Mouse (Mus musculus) olfactory bulb, adult 2 months (tissue): Measurements from ENCODE around the gene Efcab1. TPM values are rescaled to one million over a fixed set of nuclear protein-coding genes. Genes with fewer than 3 reads are reported as not detected.
"Not testable (repeated sequence)": the region's sequence is repeated elsewhere in the genome, so short reads cannot be mapped to it uniquely, and the experiment has no call there.

Experiments used
- H3K27ac ChIP-seq: fragments of 200-500 bp; 2 replicates; pipeline ENCODE4 v1.5.1; 2012; ENCODE audit warnings: low read depth, low read length; ENCODE audit not compliant: insufficient read depth
- H3K4me1 ChIP-seq: fragments of 200-500 bp; 2 replicates; pipeline ENCODE4 v1.6.1; 2012; ENCODE audit warnings: low read length; ENCODE audit not compliant: control insufficient read depth, insufficient read depth
- H3K4me3 ChIP-seq: fragments of 200-500 bp; 2 replicates; pipeline ENCODE4 v1.5.1; 2012; ENCODE audit warnings: mild to moderate bottlenecking, low read depth, low read length, moderate library complexity; ENCODE audit not compliant: insufficient read depth
- CTCF ChIP-seq: fragments of 200-500 bp; IDR thresholded peaks from 2 replicates; pipeline ENCODE4 v1.5.1; 2012; ENCODE audit warnings: low read depth, mild to moderate bottlenecking, low read length, moderate library complexity; ENCODE audit not compliant: insufficient read depth
- POLR2A ChIP-seq: fragments of 200-500 bp; IDR thresholded peaks from 2 replicates; pipeline ENCODE4 v1.6.1; 2012; ENCODE audit warnings: mild to moderate bottlenecking, low read depth, low read length, moderate library complexity; ENCODE audit not compliant: insufficient read depth
- WGBS: fragments of 180-500 bp; shearing (Covaris S2); methylation state at CpG from one replicate; pipeline ENCODE4 v1.1.7; 2018; 5-methylcytosine and 5-hydroxymethylcytosine counted together
- polyA plus RNA-seq: library from polyadenylated mRNA; stranded (reverse); fragments of >200 nt; gene quantifications from 2 replicates; pipeline ENCODE4 v1.2.4, GENCODE M21; 2012; ENCODE audit warnings: low replicate concordance; ENCODE audit not compliant: missing spikeins, insufficient read depth, insufficient read length

Efcab1 gene
- polyA plus RNA-seq, 1 experiment: not detected

DNA sequence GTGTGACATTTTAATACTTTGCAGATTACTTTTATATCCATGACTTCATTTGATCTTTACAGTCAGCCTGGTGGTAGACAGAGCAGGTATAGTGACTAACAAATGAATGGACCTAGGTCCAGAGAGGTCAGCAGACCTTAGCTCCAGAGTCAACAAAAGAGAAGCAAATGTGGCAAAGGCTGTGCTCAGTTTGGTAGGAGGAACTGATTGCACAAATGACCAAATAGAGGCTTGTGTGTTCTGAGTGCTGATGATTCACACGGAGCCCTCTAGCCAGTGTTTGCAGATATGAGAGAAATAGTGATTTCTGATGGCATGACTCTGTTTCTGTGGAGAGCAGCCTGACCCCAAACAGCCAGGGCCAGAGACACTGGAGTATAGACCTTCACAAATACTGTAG, 33.1 kb downstream of the Efcab1 start:
- H3K27ac ChIP-seq: no peak overlapping the region
- H3K4me3 ChIP-seq: no peak overlapping the region
- no peak for TF ChIP-seq CTCF
- no peak for TF ChIP-seq POLR2A
- no peaks in the 10 kb centered on the region for H3K4me1 ChIP-seq
- WGBS: 52% methylated on average over 1 of the region's 1 CpGs

- H3K4me1 ChIP-seq: no peaks in the 10 kb centered on the region
- 72% methylated on average over 1 of the region's 1 CpGs for WGBS
- no peak for TF ChIP-seq POLR2A
- TF ChIP-seq CTCF: no peak
- no peak overlapping the region for H3K4me3 ChIP-seq
- H3K27ac ChIP-seq: no peak overlapping the region
Observed at GRCm38 (mm10) chr16:14939994-14940715, 33.7 kb downstream of the Efcab1 start.

DNA sequence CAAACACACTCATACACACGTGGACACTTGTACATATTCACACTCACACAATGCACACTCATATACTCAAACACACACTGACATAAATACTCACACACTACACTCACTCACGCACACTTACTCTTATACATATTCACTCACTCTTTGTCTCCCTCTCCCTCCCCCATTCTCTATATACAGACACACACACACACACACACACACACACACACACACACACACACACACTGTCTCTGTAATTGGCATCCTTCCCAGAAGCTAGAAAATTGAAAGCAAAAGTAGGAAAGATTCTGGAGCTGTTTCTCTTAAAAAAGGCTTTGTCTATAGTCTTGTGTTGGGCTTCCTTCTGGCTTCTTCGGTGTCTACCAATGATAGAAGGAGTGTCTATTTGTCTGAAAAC, 34.5 kb downstream of the Efcab1 start:
- H3K4me3 ChIP-seq: no peak overlapping the region
- 20% methylated on average over 3 of the region's 3 CpGs for WGBS
- TF ChIP-seq POLR2A: no peak
- TF ChIP-seq CTCF: no peak
- no peaks in the 10 kb centered on the region for H3K4me1 ChIP-seq
- H3K27ac ChIP-seq: no peak overlapping the region

DNA sequence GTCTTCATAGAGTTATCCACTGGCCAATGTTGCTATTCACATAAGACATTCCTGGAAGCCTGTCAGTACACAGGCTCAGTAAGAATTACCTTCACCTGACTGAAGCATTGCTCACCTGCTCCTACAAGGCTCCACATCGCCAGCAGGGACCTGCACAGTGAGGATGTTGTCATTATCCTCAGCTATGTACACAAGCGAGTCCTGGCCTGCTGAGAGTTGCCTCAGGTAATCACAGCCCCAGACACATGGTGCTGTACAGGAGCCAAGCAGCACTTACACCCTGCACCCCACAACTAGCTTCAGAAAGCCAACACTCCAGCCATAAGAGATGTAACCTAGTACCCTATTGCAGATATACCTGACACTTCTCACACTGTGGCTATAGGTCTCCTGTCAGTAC, 37.1 kb downstream of the Efcab1 start:
- no peak for TF ChIP-seq POLR2A
- no peak for TF ChIP-seq CTCF
- H3K4me3 ChIP-seq: no peak overlapping the region

GRCm38 (mm10) chr16:14947561-14947960, 41.2 kb downstream of the Efcab1 start:
- 82% methylated on average over 2 of the region's 2 CpGs for WGBS
- not testable (repeated sequence) for H3K4me1 ChIP-seq, H3K4me3 ChIP-seq, H3K27ac ChIP-seq

More for the DNA sequence above, 37.1 kb downstream of the Efcab1 start:
- WGBS: 89% methylated on average over 2 of the region's 2 CpGs
- no peak overlapping the region for H3K27ac ChIP-seq
- no peaks in the 10 kb centered on the region for H3K4me1 ChIP-seq

GRCm38 (mm10) chr16:14951894-14952293, 45.5 kb downstream of the Efcab1 start:
- Histone ChIP-seq H3K4me1 (no peaks in the 10 kb centered on the region), H3K4me3 (no peak overlapping the region), H3K27ac (no peak overlapping the region)
- no peak for TF ChIP-seq CTCF
- TF ChIP-seq POLR2A: no peak
- WGBS: 90% methylated on average over 2 of the region's 2 CpGs

DNA sequence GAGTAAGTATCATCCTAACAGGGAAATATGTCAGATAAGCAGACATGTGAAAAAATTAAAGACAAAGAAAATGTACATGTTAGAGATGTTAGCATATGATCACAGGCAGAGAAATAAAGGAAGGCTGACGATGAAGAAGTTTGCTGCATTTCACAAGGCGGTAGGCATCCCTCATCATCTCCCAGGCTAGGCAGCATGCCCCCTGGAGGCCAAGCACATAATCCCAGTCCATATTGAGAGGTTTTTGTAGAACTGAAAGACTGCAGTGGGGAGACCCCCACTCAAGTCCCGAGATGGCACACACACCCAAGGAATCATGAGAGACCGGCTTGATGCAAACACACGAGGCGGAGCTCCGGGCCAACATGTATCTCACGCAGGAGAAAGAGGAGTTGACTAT, 53.3 kb downstream of the Efcab1 start:
- Histone ChIP-seq H3K4me1 (no peaks in the 10 kb centered on the region), H3K4me3 (no peak overlapping the region), H3K27ac (no peak overlapping the region)
- 93% methylated on average over 8 of the region's 8 CpGs for WGBS
- TF ChIP-seq POLR2A: no peak
- TF ChIP-seq CTCF: no peak

DNA sequence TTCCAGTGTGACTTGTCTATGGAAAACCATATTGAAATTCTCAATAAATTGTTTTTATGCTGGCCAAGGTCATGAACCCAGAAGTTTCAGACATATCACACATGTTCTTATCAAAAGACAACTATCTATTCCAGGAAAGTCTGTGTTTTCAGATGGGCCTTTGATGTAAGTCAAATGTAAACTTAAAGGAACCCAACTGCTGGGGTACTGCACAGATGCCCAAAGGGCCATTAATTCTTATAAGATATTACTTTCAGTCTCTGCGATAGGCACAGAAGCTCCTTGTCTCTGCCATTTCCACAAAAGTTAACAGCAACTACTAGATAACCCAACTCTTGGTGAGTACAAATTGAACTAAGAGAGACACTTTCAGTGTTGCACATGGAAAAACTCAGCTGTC, 67.3 kb downstream of the Efcab1 start:
- Histone ChIP-seq H3K4me1 (no peaks in the 10 kb centered on the region), H3K27ac (no peak overlapping the region), H3K4me3 (no peak overlapping the region)
- no peak for TF ChIP-seq CTCF
- no peak for TF ChIP-seq POLR2A
- 98% methylated on average over 1 of the region's 1 CpGs for WGBS

- H3K4me3 ChIP-seq: no peak overlapping the region
- no peak overlapping the region for H3K27ac ChIP-seq
- TF ChIP-seq CTCF (no peak), POLR2A (no peak)
- WGBS: 85% methylated on average over 2 of the region's 2 CpGs
- H3K4me1 ChIP-seq: no peaks in the 10 kb centered on the region
Observed at GRCm38 (mm10) chr16:14979228-14979627, 72.8 kb downstream of the Efcab1 start.

- TF ChIP-seq POLR2A (no peak), CTCF (no peak)
Observed at GRCm38 (mm10) chr16:14989614-14990268, 83.3 kb downstream of the Efcab1 start.

More at GRCm38 (mm10) chr16:14989614-14990268, 83.3 kb downstream of the Efcab1 start:
- Histone ChIP-seq H3K4me1 (no peaks in the 10 kb centered on the region), H3K27ac (no peak overlapping the region), H3K4me3 (no peak overlapping the region)
- 69% methylated on average over 6 of the region's 6 CpGs for WGBS
